Mouse (Mus musculus) forebrain, embryonic 15.5 days (tissue): Measurements from ENCODE around the gene Lrrc7. TPM values are rescaled to one million over a fixed set of nuclear protein-coding genes. Genes with fewer than 3 reads are reported as not detected.

Experiments
- ATAC-seq: fragments of 200-750 bp; cut with Nextera tagmentation; replicated peaks from 2 replicates; pipeline ENCODE4 v1.8.0; 2017; ENCODE audit warnings: mild to moderate bottlenecking, moderate TSS enrichment, moderate library complexity
- H3K27ac ChIP-seq: fragments of 300-500 bp; sonication (generic); replicated peaks from 2 replicates; pipeline ENCODE4 v1.5.1; 2015; ENCODE audit warnings: mild to moderate bottlenecking, inconsistent platforms
- H3K27me3 ChIP-seq: fragments of 300-500 bp; sonication (generic); 2 replicates; pipeline ENCODE4 v1.6.1; 2015; ENCODE audit warnings: inconsistent platforms
- H3K36me3 ChIP-seq: fragments of 300-500 bp; sonication (generic); 2 replicates; pipeline ENCODE4 v1.6.1; 2015; ENCODE audit warnings: mild to moderate bottlenecking, inconsistent platforms
- H3K4me1 ChIP-seq: fragments of 300-500 bp; sonication (generic); 2 replicates; pipeline ENCODE4 v1.6.1; 2015; ENCODE audit warnings: inconsistent platforms
- H3K4me2 ChIP-seq: fragments of 300-500 bp; sonication (generic); replicated peaks from 2 replicates; pipeline ENCODE4 v1.6.1; 2015; ENCODE audit warnings: mild to moderate bottlenecking, inconsistent platforms
- H3K4me3 ChIP-seq: fragments of 300-500 bp; sonication (generic); 2 replicates; pipeline ENCODE4 v1.5.1; 2015; ENCODE audit warnings: mild to moderate bottlenecking, inconsistent platforms
- H3K9ac ChIP-seq: fragments of 300-500 bp; sonication (generic); replicated peaks from 2 replicates; pipeline ENCODE4 v1.6.1; 2015; ENCODE audit warnings: mild to moderate bottlenecking, inconsistent platforms
- H3K9me3 ChIP-seq: fragments of 300-500 bp; sonication (generic); 2 replicates; pipeline ENCODE4 v1.6.1; 2016; ENCODE audit warnings: inconsistent platforms
- WGBS: fragments of 180-500 bp; shearing (Covaris S2); methylation state at CpG from one replicate; pipeline ENCODE4 v1.1.7; 2015; ENCODE audit warnings: mixed read lengths; 5-methylcytosine and 5-hydroxymethylcytosine counted together
- polyA plus RNA-seq: library from polyadenylated mRNA; unstranded; fragments of >200 nt; fragmentation: Nextera tagmentation; extraction: Ambion mirVana; gene quantifications from 2 replicates; pipeline ENCODE4 v1.2.1, GENCODE M21; 2015

The Lrrc7 gene
- polyA plus RNA-seq, 1 experiment from 2014 or later, result 17.2 TPM

GRCm38 (mm10) chr3:158356194-158356593 is 205.8 kb downstream of the Lrrc7 start:
- no peak overlapping the region for H3K27ac ChIP-seq
- ATAC-seq, result no peak
- 91% methylated on average over 4 of the region's 4 CpGs for WGBS
- no peaks in the 10 kb centered on the region for H3K9me3 ChIP-seq
- no peaks in the 10 kb centered on the region for H3K4me1 ChIP-seq
- H3K9ac ChIP-seq, result no peak overlapping the region
- no peak overlapping the region for H3K4me3 ChIP-seq
- H3K4me2 ChIP-seq, result no peak overlapping the region
- peaks cover 4% of the 10 kb centered on the region; the same call in 1 of the 2 replicates for H3K36me3 ChIP-seq
- no peaks in the 10 kb centered on the region for H3K27me3 ChIP-seq

- Histone ChIP-seq H3K9ac (no peak overlapping the region), H3K4me1 (no peaks in the 10 kb centered on the region), H3K27me3 (no peaks in the 10 kb centered on the region), H3K9me3 (no peaks in the 10 kb centered on the region), H3K36me3 (no peaks in the 10 kb centered on the region), H3K27ac (no peak overlapping the region), H3K4me3 (no peak overlapping the region), H3K4me2 (no peak overlapping the region)
- ATAC-seq, result no peak
Observed at GRCm38 (mm10) chr3:158340808-158341207, 221.2 kb downstream of the Lrrc7 start.

- no peak overlapping the region for H3K4me3 ChIP-seq
- peak; percentile 61; the same call in 1 of the 2 replicates for ATAC-seq
- no peaks in the 10 kb centered on the region for H3K4me1 ChIP-seq
- no peaks in the 10 kb centered on the region for H3K9me3 ChIP-seq
- H3K36me3 ChIP-seq, result no peaks in the 10 kb centered on the region
- no peak overlapping the region for H3K4me2 ChIP-seq
- no peak overlapping the region for H3K27ac ChIP-seq
- no peaks in the 10 kb centered on the region for H3K27me3 ChIP-seq
- H3K9ac ChIP-seq, result no peak overlapping the region
Observed at GRCm38 (mm10) chr3:158330085-158330484, 231.9 kb downstream of the Lrrc7 start.

- no peak overlapping the region for H3K4me2 ChIP-seq
- no peaks in the 10 kb centered on the region for H3K9me3 ChIP-seq
- H3K27me3 ChIP-seq, result no peaks in the 10 kb centered on the region
- ATAC-seq, result peak; percentile 94
- no peak overlapping the region for H3K4me3 ChIP-seq
- no peak overlapping the region for H3K9ac ChIP-seq
- peak overlapping the region; percentile 39; the same call in 1 of the 2 replicates for H3K27ac ChIP-seq
- H3K4me1 ChIP-seq, result peaks cover 11% of the 10 kb centered on the region
- H3K36me3 ChIP-seq, result no peaks in the 10 kb centered on the region
- WGBS, result 12% methylated on average over 2 of the region's 2 CpGs
Observed at GRCm38 (mm10) chr3:158310391-158310790, 251.6 kb downstream of the Lrrc7 start.

- Histone ChIP-seq H3K27ac (no peak overlapping the region), H3K27me3 (no peaks in the 10 kb centered on the region), H3K4me1 (peaks cover 11% of the 10 kb centered on the region), H3K9ac (no peak overlapping the region), H3K4me2 (no peak overlapping the region), H3K4me3 (no peak overlapping the region), H3K36me3 (no peaks in the 10 kb centered on the region), H3K9me3 (no peaks in the 10 kb centered on the region)
- ATAC-seq, result no peak
Observed at GRCm38 (mm10) chr3:158307415-158307814, 254.6 kb downstream of the Lrrc7 start.

- no peak overlapping the region for H3K27ac ChIP-seq
- no peak for ATAC-seq
- H3K27me3 ChIP-seq, result no peaks in the 10 kb centered on the region
- no peak overlapping the region for H3K9ac ChIP-seq
- H3K9me3 ChIP-seq, result no peaks in the 10 kb centered on the region
- no peak overlapping the region for H3K4me2 ChIP-seq
- H3K36me3 ChIP-seq, result no peaks in the 10 kb centered on the region
- H3K4me1 ChIP-seq, result no peaks in the 10 kb centered on the region; the same call in 1 of the 2 replicates
- H3K4me3 ChIP-seq, result no peak overlapping the region
- WGBS, result 85% methylated on average over 3 of the region's 3 CpGs
Observed at GRCm38 (mm10) chr3:158298732-158299131, 263.3 kb downstream of the Lrrc7 start.

GRCm38 (mm10) chr3:158295041-158295440 is 267.0 kb downstream of the Lrrc7 start:
- H3K36me3 ChIP-seq, result no peaks in the 10 kb centered on the region
- no peak overlapping the region for H3K27ac ChIP-seq
- no peaks in the 10 kb centered on the region; the same call in 1 of the 2 replicates for H3K4me1 ChIP-seq
- no peak overlapping the region for H3K4me3 ChIP-seq
- H3K27me3 ChIP-seq, result no peaks in the 10 kb centered on the region
- H3K9me3 ChIP-seq, result no peaks in the 10 kb centered on the region
- ATAC-seq, result peak; percentile 41; the same call in 1 of the 2 replicates
- H3K4me2 ChIP-seq, result no peak overlapping the region
- H3K9ac ChIP-seq, result no peak overlapping the region
- 52% methylated on average over 5 of the region's 5 CpGs for WGBS

GRCm38 (mm10) chr3:158284431-158284830 is 277.6 kb downstream of the Lrrc7 start:
- H3K4me2 ChIP-seq, result no peak overlapping the region
- H3K36me3 ChIP-seq, result no peaks in the 10 kb centered on the region
- no peaks in the 10 kb centered on the region for H3K4me1 ChIP-seq
- no peaks in the 10 kb centered on the region for H3K27me3 ChIP-seq
- no peak overlapping the region for H3K9ac ChIP-seq
- no peak overlapping the region for H3K27ac ChIP-seq
- H3K4me3 ChIP-seq, result no peak overlapping the region
- H3K9me3 ChIP-seq, result no peaks in the 10 kb centered on the region
- 67% methylated on average over 1 of the region's 1 CpGs for WGBS
- ATAC-seq, result no peak

- ATAC-seq, result no peak
- Histone ChIP-seq H3K4me2 (no peak overlapping the region), H3K4me1 (no peaks in the 10 kb centered on the region), H3K36me3 (no peaks in the 10 kb centered on the region), H3K9ac (no peak overlapping the region), H3K4me3 (no peak overlapping the region), H3K27ac (no peak overlapping the region), H3K9me3 (no peaks in the 10 kb centered on the region), H3K27me3 (no peaks in the 10 kb centered on the region)
- 81% methylated on average over 2 of the region's 2 CpGs for WGBS
Observed at GRCm38 (mm10) chr3:158278631-158279030, 283.4 kb downstream of the Lrrc7 start.

- no peaks in the 10 kb centered on the region for H3K9me3 ChIP-seq
- no peak overlapping the region for H3K4me2 ChIP-seq
- no peak overlapping the region for H3K4me3 ChIP-seq
- H3K4me1 ChIP-seq, result no peaks in the 10 kb centered on the region
- H3K27ac ChIP-seq, result no peak overlapping the region
- H3K36me3 ChIP-seq, result no peaks in the 10 kb centered on the region
- no peak overlapping the region for H3K9ac ChIP-seq
- 94% methylated on average over 1 of the region's 1 CpGs for WGBS
- no peaks in the 10 kb centered on the region for H3K27me3 ChIP-seq
- ATAC-seq, result no peak
Observed at GRCm38 (mm10) chr3:158272700-158273099, 289.3 kb downstream of the Lrrc7 start.

- no peak overlapping the region for H3K4me2 ChIP-seq
- no peaks in the 10 kb centered on the region for H3K27me3 ChIP-seq
- H3K36me3 ChIP-seq, result no peaks in the 10 kb centered on the region
- H3K4me1 ChIP-seq, result no peaks in the 10 kb centered on the region
- ATAC-seq, result no peak
- H3K9ac ChIP-seq, result no peak overlapping the region
- no peaks in the 10 kb centered on the region for H3K9me3 ChIP-seq
- no peak overlapping the region for H3K4me3 ChIP-seq
- 73% methylated on average over 1 of the region's 1 CpGs for WGBS
- no peak overlapping the region for H3K27ac ChIP-seq
Observed at GRCm38 (mm10) chr3:158270887-158271286, 291.1 kb downstream of the Lrrc7 start.

GRCm38 (mm10) chr3:158252576-158252975 is 309.4 kb downstream of the Lrrc7 start:
- H3K27ac ChIP-seq, result no peak overlapping the region
- H3K9me3 ChIP-seq, result no peaks in the 10 kb centered on the region
- no peak overlapping the region for H3K4me3 ChIP-seq
- no peak overlapping the region for H3K4me2 ChIP-seq
- no peaks in the 10 kb centered on the region for H3K36me3 ChIP-seq
- no peak overlapping the region for H3K9ac ChIP-seq
- no peaks in the 10 kb centered on the region for H3K4me1 ChIP-seq
- no peak for ATAC-seq
- H3K27me3 ChIP-seq, result no peaks in the 10 kb centered on the region

- Histone ChIP-seq H3K36me3 (no peaks in the 10 kb centered on the region), H3K4me3 (no peak overlapping the region), H3K27me3 (no peaks in the 10 kb centered on the region), H3K4me1 (no peaks in the 10 kb centered on the region), H3K27ac (peak overlapping the region; percentile 40; the same call in 1 of the 2 replicates), H3K4me2 (no peak overlapping the region), H3K9me3 (no peaks in the 10 kb centered on the region), H3K9ac (no peak overlapping the region)
- peak; percentile 58 for ATAC-seq
- WGBS, result 75% methylated on average over 1 of the region's 1 CpGs
Observed at GRCm38 (mm10) chr3:158247672-158248071, 314.3 kb downstream of the Lrrc7 start.
